Mouse (Mus musculus): ENCODE data around the gene Mgat3.

GRCm38 (mm10) chr15:80249672-80250071 lies 76.2 kb downstream of the Mgat3 start:
- TF ChIP-seq CTCF (IDR thresholded peaks at IDR 0.05; ENCODE audit: insufficient read depth, low read depth, low read length) (no peak), POLR2A (IDR thresholded peaks at IDR 0.05; ENCODE audit: insufficient read depth, low read depth, low read length) (no peak)

Data from olfactory bulb, adult 2 months (tissue).